Mouse (Mus musculus): Measurements from ENCODE around the gene Klhl31. TPM values are rescaled to one million over a fixed set of nuclear protein-coding genes. Genes with fewer than 3 reads are reported as not detected.

Klhl31 gene
- polyA plus RNA-seq, 1 experiment = not detected

DNA sequence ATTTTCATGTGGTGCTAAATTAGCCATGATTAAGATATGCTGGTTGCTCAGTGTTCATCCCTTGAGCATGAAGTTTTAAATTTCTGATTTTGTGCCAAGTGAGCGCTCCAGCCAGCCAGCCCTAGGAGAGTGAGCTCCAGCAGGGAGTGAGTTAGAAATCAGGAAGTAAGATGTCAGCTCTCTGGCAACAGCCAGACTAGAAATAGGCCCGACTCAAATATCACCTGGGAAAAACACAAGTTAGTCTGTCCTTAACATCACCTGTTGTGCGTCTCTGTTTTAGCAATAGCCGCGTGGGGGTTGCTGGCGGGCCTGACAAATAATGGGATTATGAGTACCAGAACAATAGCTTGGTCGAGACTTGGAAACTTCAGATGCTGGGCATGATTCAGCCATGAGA, 56.4 kb downstream of the Klhl31 start:
- Histone ChIP-seq H3K27ac (ENCODE audit: insufficient read depth, low read length) (no peak overlapping the region), H3K4me1 (ENCODE audit: control insufficient read depth, insufficient read depth, insufficient read length) (no peaks in the 10 kb centered on the region), H3K27me3 (ENCODE audit: control insufficient read depth, insufficient read depth, low read length) (no peaks in the 10 kb centered on the region), H3K36me3 (ENCODE audit: control insufficient read depth, insufficient read depth, low read length) (no peaks in the 10 kb centered on the region), H3K4me3 (ENCODE audit: extremely low read depth, insufficient read depth, insufficient read length) (no peak overlapping the region)
- WGBS = 79% methylated on average over 7 of the region's 7 CpGs
- TF ChIP-seq CTCF (IDR thresholded peaks at IDR 0.05; ENCODE audit: extremely low read depth, insufficient read depth, insufficient read length, insufficient replicate concordance) (no peak), POLR2A (IDR thresholded peaks at IDR 0.05; ENCODE audit: low read depth, low read length) (no peak)
- no peak for DNase-seq (ENCODE audit: low read depth in 1 of 2, low spot score in 2 of 2)

DNA sequence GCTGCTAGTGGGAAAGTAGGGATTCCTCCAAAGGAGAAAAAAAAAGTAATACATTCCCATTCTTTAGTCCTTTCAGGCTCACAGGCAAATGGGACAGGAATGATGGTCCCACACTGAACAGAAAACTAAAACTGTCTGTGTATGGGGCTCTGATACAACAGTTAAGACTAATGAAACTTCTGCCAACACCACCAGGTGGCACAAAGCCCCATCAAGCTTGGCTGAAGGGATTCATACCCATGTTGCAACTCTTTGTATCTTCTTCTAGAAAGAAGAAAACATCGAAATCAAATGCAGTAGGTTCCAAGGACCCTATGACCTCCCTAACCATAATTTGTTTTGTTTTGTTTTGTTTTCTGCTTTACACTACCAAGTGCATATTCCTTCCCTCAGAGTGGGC, 57.1 kb downstream of the Klhl31 start:
- no peaks in the 10 kb centered on the region for H3K27me3 ChIP-seq (ENCODE audit: control insufficient read depth, insufficient read depth, low read length)
- TF ChIP-seq POLR2A (IDR thresholded peaks at IDR 0.05; ENCODE audit: low read depth, low read length) (no peak), CTCF (IDR thresholded peaks at IDR 0.05; ENCODE audit: extremely low read depth, insufficient read depth, insufficient read length, insufficient replicate concordance) (no peak)
- H3K36me3 ChIP-seq (ENCODE audit: control insufficient read depth, insufficient read depth, low read length) = no peaks in the 10 kb centered on the region
- DNase-seq (ENCODE audit: low read depth in 1 of 2, low spot score in 2 of 2) = no peak
- no peak overlapping the region for H3K4me3 ChIP-seq (ENCODE audit: extremely low read depth, insufficient read depth, insufficient read length)
- H3K4me1 ChIP-seq (ENCODE audit: control insufficient read depth, insufficient read depth, insufficient read length) = no peaks in the 10 kb centered on the region
- WGBS = 67% methylated on average over 1 of the region's 1 CpGs
- H3K27ac ChIP-seq (ENCODE audit: insufficient read depth, low read length) = no peak overlapping the region

DNA sequence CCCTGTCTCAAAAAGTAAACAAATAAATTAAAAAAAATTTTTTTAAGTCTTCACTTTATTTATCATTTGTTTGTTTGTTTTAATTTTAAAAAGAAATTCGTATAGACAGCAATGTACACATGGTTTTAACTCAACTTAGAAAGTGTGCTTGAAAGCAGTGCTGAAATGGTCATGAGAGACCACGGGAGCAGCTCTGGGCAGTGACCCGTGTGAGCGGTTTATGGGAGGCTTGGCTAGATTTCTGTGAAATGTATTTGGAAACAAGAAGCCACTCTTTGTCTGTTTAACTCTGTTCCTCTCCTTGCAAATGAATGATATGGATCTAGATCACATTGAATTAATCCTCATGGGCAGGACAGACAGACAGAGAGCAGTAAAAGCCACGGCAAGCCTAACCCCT, 59.3 kb downstream of the Klhl31 start:
- WGBS = 79% methylated on average over 5 of the region's 5 CpGs
- H3K27ac ChIP-seq (ENCODE audit: insufficient read depth, low read length) = no peak overlapping the region
- TF ChIP-seq POLR2A (IDR thresholded peaks at IDR 0.05; ENCODE audit: low read depth, low read length) (no peak), CTCF (IDR thresholded peaks at IDR 0.05; ENCODE audit: extremely low read depth, insufficient read depth, insufficient read length, insufficient replicate concordance) (no peak)
- H3K36me3 ChIP-seq (ENCODE audit: control insufficient read depth, insufficient read depth, low read length) = no peaks in the 10 kb centered on the region
- no peaks in the 10 kb centered on the region for H3K27me3 ChIP-seq (ENCODE audit: control insufficient read depth, insufficient read depth, low read length)
- H3K4me1 ChIP-seq (ENCODE audit: control insufficient read depth, insufficient read depth, insufficient read length) = no peaks in the 10 kb centered on the region
- no peak for DNase-seq (ENCODE audit: low read depth in 1 of 2, low spot score in 2 of 2)
- H3K4me3 ChIP-seq (ENCODE audit: extremely low read depth, insufficient read depth, insufficient read length) = no peak overlapping the region

DNA sequence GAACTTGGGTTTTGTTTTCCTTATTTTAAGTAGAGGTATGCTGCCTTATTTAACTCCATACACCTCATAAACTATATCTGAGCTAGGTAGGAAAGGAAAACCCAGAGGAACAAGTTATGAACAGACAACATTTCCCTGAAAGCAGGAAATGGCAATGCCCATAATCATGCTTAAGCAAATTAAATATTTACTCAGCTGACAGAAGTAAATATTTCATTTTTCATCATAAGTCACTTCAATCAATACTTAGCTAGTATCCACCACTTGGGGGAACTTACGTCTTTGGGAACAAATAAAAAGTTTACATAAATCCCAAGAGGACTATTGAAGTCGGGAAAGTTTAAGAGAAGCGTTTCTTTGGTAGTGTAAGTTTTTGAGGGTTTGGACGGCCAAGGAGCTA, 67.2 kb downstream of the Klhl31 start:
- Histone ChIP-seq H3K4me1 (ENCODE audit: control insufficient read depth, insufficient read depth, insufficient read length) (peaks cover 2% of the 10 kb centered on the region; the same call in 1 of the 2 replicates), H3K4me3 (ENCODE audit: extremely low read depth, insufficient read depth, insufficient read length) (no peak overlapping the region), H3K27me3 (ENCODE audit: control insufficient read depth, insufficient read depth, low read length) (no peaks in the 10 kb centered on the region), H3K27ac (ENCODE audit: insufficient read depth, low read length) (no peak overlapping the region), H3K36me3 (ENCODE audit: control insufficient read depth, insufficient read depth, low read length) (no peaks in the 10 kb centered on the region)
- DNase-seq (ENCODE audit: low read depth in 1 of 2, low spot score in 2 of 2) = no peak
- 89% methylated on average over 4 of the region's 4 CpGs for WGBS
- TF ChIP-seq POLR2A (IDR thresholded peaks at IDR 0.05; ENCODE audit: low read depth, low read length) (no peak), CTCF (IDR thresholded peaks at IDR 0.05; ENCODE audit: extremely low read depth, insufficient read depth, insufficient read length, insufficient replicate concordance) (no peak)

DNA sequence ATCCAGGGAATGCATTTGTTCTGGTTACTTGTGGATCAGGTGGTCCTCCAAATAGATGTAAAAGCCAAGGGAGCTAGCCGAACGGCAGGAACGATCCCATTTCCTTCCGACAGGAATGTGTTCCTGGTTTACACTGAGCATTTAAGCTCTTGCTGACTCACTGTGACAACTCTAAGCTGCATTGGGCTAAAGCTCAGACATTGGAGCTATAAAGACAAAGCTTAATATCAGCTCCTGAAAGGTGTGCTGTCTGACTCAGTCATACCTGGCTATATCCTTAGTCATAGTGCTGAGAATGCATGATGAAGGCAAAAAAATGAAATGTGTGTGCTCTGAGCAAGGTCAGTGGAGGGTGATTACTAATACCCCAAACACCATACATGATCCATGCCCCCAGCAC, 67.8 kb downstream of the Klhl31 start:
- Histone ChIP-seq H3K27me3 (ENCODE audit: control insufficient read depth, insufficient read depth, low read length) (no peaks in the 10 kb centered on the region), H3K36me3 (ENCODE audit: control insufficient read depth, insufficient read depth, low read length) (no peaks in the 10 kb centered on the region), H3K4me1 (ENCODE audit: control insufficient read depth, insufficient read depth, insufficient read length) (peaks cover 2% of the 10 kb centered on the region; the same call in 1 of the 2 replicates), H3K27ac (ENCODE audit: insufficient read depth, low read length) (no peak overlapping the region), H3K4me3 (ENCODE audit: extremely low read depth, insufficient read depth, insufficient read length) (no peak overlapping the region)
- no peak for DNase-seq (ENCODE audit: low read depth in 1 of 2, low spot score in 2 of 2)
- 89% methylated on average over 4 of the region's 4 CpGs for WGBS
- TF ChIP-seq POLR2A (IDR thresholded peaks at IDR 0.05; ENCODE audit: low read depth, low read length) (no peak), CTCF (IDR thresholded peaks at IDR 0.05; ENCODE audit: extremely low read depth, insufficient read depth, insufficient read length, insufficient replicate concordance) (no peak)

DNA sequence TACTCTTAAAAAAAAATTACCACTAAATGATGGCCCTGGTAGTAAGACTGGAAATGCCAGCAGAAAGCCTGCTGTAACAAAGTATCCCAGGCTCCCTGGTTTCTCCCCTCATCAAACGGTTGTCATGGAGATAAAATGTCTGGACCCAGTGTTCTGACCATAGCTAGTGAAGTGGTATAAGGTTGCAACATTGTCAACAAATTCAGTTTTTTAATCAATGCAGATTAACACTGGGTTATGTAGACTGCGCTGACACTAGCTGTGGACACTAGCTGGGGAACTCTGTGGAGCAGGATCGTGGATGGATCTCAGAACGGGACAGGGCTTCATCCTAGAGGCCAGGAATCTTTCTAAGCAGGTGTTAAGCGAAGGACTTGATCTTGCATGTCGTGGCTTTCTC, 70.2 kb downstream of the Klhl31 start:
- 92% methylated on average over 6 of the region's 6 CpGs for WGBS
- no peaks in the 10 kb centered on the region for H3K27me3 ChIP-seq (ENCODE audit: control insufficient read depth, insufficient read depth, low read length)
- H3K4me1 ChIP-seq (ENCODE audit: control insufficient read depth, insufficient read depth, insufficient read length) = peaks cover 2% of the 10 kb centered on the region; the same call in 1 of the 2 replicates
- DNase-seq (ENCODE audit: low read depth in 1 of 2, low spot score in 2 of 2) = no peak
- no peaks in the 10 kb centered on the region for H3K36me3 ChIP-seq (ENCODE audit: control insufficient read depth, insufficient read depth, low read length)
- TF ChIP-seq CTCF (IDR thresholded peaks at IDR 0.05; ENCODE audit: extremely low read depth, insufficient read depth, insufficient read length, insufficient replicate concordance) (no peak), POLR2A (IDR thresholded peaks at IDR 0.05; ENCODE audit: low read depth, low read length) (no peak)
- no peak overlapping the region for H3K4me3 ChIP-seq (ENCODE audit: extremely low read depth, insufficient read depth, insufficient read length)
- no peak overlapping the region for H3K27ac ChIP-seq (ENCODE audit: insufficient read depth, low read length)

DNA sequence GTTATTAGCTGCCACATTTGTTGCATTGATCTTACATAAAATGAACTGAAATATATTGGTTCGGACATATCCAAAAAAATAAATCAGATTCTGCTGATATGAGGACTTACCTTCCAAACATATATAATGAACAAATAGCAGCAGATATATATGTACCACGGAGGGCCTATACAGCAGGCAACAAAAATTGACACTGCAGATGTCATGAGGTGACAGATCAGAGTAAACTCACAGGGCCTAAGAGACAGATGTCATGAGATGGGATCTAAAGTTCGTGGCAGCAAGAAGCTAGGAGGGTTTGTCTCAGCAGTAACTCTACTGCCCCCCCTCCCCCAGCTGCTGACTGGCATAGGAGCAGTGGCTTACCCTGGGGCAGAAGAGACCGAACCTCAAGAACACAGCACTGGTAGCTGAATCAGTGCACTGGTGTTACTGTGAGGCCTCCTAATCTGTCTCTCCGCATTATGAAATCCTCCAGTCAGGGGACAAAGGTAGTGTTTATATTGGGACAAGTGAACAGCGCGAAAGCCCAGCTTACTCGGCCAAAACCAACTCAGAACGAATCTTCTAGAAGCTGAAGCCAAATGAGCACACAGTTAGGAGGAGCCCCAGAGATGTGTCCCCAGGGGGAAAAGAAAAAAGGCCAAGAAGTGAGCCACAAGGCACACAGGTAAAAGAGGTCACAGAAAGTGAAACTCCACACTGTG, 71.3 kb downstream of the Klhl31 start:
- Histone ChIP-seq H3K36me3 (ENCODE audit: control insufficient read depth, insufficient read depth, low read length) (no peaks in the 10 kb centered on the region), H3K27ac (ENCODE audit: insufficient read depth, low read length) (no peak overlapping the region), H3K4me1 (ENCODE audit: control insufficient read depth, insufficient read depth, insufficient read length) (peaks cover 2% of the 10 kb centered on the region; the same call in 1 of the 2 replicates), H3K4me3 (ENCODE audit: extremely low read depth, insufficient read depth, insufficient read length) (no peak overlapping the region), H3K27me3 (ENCODE audit: control insufficient read depth, insufficient read depth, low read length) (no peaks in the 10 kb centered on the region)
- DNase-seq (ENCODE audit: low read depth in 1 of 2, low spot score in 2 of 2) = no peak
- TF ChIP-seq CTCF (IDR thresholded peaks at IDR 0.05; ENCODE audit: extremely low read depth, insufficient read depth, insufficient read length, insufficient replicate concordance) = no peak
- TF ChIP-seq POLR2A (IDR thresholded peaks at IDR 0.05; ENCODE audit: low read depth, low read length) = no peak
- WGBS = 77% methylated on average over 9 of the region's 9 CpGs

Data from spleen, adult 2 months (tissue).